Mouse (Mus musculus) embryonic fibroblast, embryonic 13.5 days (primary cell): Measurements from ENCODE around the gene Tgm1. TPM values are rescaled to one million over a fixed set of nuclear protein-coding genes. Genes with fewer than 3 reads are reported as not detected.

Source experiments
- H3K27ac ChIP-seq: 2 replicates; pipeline ENCODE4 v1.5.1; 2012; ENCODE audit warnings: low read length, control low read depth, inconsistent platforms; ENCODE audit not compliant: insufficient read depth
- H3K4me1 ChIP-seq: 2 replicates; pipeline ENCODE4 v1.6.1; 2011; ENCODE audit warnings: low read length; ENCODE audit not compliant: control insufficient read depth, insufficient read depth
- H3K4me3 ChIP-seq: 2 replicates; pipeline ENCODE4 v1.5.1; 2011; ENCODE audit warnings: mild to moderate bottlenecking, control low read depth, low read length; ENCODE audit not compliant: insufficient read depth
- CTCF ChIP-seq: IDR thresholded peaks from 2 replicates; pipeline ENCODE4 v1.5.1; 2011; ENCODE audit warnings: mild to moderate bottlenecking, control low read depth, low read length, moderate library complexity, borderline replicate concordance; ENCODE audit not compliant: insufficient read depth
- POLR2A ChIP-seq: IDR thresholded peaks from 2 replicates; pipeline ENCODE4 v1.6.1; 2011; ENCODE audit warnings: low read depth, mild to moderate bottlenecking, control low read depth, low read length, moderate library complexity
- polyA plus RNA-seq: library from polyadenylated mRNA; stranded (reverse); fragments of >200 nt; gene quantifications from 2 replicates; pipeline ENCODE4 v1.2.4, GENCODE M21; 2011; ENCODE audit warnings: low read depth; ENCODE audit not compliant: missing spikeins, insufficient read length

The Tgm1 gene
- polyA plus RNA-seq, 1 experiment = 0.25 TPM

DNA sequence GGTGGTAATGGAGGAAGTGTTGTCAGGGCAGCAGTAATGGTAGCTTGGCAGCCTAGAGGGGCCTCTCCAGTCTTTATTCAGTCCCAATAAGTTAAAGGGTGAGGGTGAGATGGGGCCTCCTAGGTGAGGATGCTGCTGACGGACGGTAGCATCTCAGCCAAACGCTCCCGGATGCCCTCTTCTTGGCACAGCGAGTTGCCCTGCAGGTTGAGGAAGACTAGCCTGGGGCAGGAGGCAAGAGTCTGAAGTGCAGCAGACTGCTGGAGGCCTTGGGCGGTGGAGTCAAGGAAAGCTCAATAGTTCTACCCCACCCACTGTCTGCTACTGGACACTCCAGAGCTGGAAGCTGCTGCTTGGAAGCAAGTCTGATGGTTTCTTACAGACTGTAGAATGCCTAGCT lies 2.5 kb upstream of the Tgm1 start:
- H3K27ac ChIP-seq = no peak overlapping the region
- TF ChIP-seq CTCF (no peak), POLR2A (no peak)
- H3K4me1 ChIP-seq = no peaks in the 10 kb centered on the region
- no peak overlapping the region for H3K4me3 ChIP-seq

DNA sequence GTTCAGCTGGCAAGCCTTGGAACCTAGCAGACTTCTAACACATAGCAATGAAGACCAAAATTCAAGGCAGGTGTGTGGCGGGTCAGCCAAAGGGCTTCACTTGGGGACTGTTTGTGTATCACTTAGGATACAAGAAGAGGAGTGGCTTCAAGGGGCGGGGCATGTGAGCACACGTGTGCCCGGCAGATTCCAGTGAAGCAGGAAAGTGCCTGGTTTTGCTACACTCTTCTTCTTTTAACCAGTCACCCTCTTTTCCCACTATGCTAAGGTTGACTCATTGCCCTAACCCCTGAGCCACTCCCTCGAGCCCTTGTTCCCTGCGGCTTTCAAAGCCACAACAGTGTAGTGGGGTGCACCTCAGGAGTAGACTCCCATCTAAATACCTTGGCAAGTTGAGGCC lies 1.2 kb upstream of the Tgm1 start:
- Histone ChIP-seq H3K27ac (no peak overlapping the region), H3K4me1 (no peaks in the 10 kb centered on the region), H3K4me3 (no peak overlapping the region)
- TF ChIP-seq POLR2A = no peak
- no peak for TF ChIP-seq CTCF

- Histone ChIP-seq H3K27ac (no peak overlapping the region), H3K4me1 (no peaks in the 10 kb centered on the region), H3K4me3 (no peak overlapping the region)
- TF ChIP-seq POLR2A = no peak
- TF ChIP-seq CTCF = no peak
These were observed 558 bp downstream of the Tgm1 start for GRCm38 (mm10) chr14:55713007-55713728.

DNA sequence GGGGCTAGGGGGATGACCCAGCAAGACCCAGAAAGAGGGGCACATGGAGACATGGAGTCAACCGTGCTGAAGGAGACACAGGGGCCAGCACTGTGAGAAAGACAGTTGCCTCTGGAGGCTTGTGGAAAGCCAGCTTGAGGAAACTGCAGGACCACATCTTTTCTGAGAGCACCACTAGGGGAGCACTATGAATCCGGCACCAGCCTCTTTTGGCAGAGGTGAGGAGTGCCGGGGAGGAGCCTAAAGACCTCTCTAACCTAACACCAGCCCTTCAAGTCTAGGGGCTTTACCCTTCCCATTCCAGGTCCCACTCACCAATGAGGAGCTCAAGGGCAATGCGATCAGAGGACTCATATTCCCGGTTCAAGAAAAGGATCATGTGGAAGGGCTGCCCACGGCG lies 1.9 kb downstream of the Tgm1 start:
- no peak overlapping the region for H3K4me3 ChIP-seq
- no peak for TF ChIP-seq POLR2A
- no peak for TF ChIP-seq CTCF
- no peak overlapping the region for H3K27ac ChIP-seq
- H3K4me1 ChIP-seq = no peaks in the 10 kb centered on the region

- H3K4me1 ChIP-seq = no peaks in the 10 kb centered on the region
- H3K27ac ChIP-seq = no peak overlapping the region
- TF ChIP-seq CTCF = no peak
- no peak for TF ChIP-seq POLR2A
- H3K4me3 ChIP-seq = no peak overlapping the region
These were observed 4.2 kb downstream of the Tgm1 start for GRCm38 (mm10) chr14:55709509-55709908.

- TF ChIP-seq POLR2A (no peak), CTCF (no peak)
- no peak overlapping the region for H3K27ac ChIP-seq
- no peaks in the 10 kb centered on the region for H3K4me1 ChIP-seq
- no peak overlapping the region for H3K4me3 ChIP-seq
These were observed 6.3 kb downstream of the Tgm1 start for GRCm38 (mm10) chr14:55707397-55707796.

- no peak for TF ChIP-seq POLR2A
- no peak for TF ChIP-seq CTCF
- Histone ChIP-seq H3K4me1 (no peaks in the 10 kb centered on the region), H3K4me3 (no peak overlapping the region), H3K27ac (no peak overlapping the region)
These were observed 7.6 kb downstream of the Tgm1 start for GRCm38 (mm10) chr14:55706051-55706600.

DNA sequence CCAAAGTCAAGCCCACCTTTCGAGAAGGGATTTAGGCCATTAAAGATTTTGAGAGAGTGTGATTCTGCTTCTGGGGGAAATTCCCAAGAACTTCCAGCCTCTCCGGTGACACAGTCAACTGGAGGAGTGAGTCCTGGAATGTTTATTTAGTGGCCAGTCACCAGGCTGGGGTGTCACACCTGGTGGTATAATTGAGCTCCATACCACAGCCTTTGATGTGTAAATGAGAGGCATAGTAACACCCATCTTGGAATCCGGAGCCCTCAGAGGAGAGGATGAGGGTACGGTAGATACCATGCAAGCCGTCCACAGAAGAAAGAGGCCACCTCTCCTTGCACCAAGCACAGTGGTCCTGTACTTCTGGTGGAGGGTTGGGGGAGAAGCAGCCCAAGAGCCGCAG lies 11.0 kb downstream of the Tgm1 start:
- Histone ChIP-seq H3K27ac (no peak overlapping the region), H3K4me3 (no peak overlapping the region), H3K4me1 (no peaks in the 10 kb centered on the region)
- TF ChIP-seq CTCF (no peak), POLR2A (no peak)

GRCm38 (mm10) chr14:55701131-55701530 lies 12.6 kb downstream of the Tgm1 start:
- no peaks in the 10 kb centered on the region for H3K4me1 ChIP-seq
- no peak overlapping the region for H3K27ac ChIP-seq
- TF ChIP-seq POLR2A (no peak), CTCF (no peak)
- H3K4me3 ChIP-seq = no peak overlapping the region

DNA sequence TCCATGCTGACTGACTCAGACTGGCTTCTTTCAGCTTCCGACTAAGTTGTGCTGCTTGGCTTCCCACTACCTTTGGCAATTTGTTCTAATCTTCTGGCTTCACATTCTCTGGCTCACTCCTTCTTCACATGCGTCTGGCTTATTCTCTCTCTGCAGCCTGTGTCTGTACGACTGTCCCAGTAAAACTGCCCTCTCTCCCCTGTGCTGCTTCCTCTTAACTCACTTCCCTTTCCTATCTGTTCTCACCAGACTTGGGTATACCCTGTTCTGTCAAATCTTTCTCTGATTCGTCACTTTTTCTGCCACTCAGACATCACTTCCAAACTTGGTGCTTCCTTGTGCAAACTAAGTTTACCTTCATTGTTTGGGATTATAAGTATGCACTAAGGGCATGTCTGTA lies 16.5 kb downstream of the Tgm1 start:
- H3K27ac ChIP-seq = no peak overlapping the region
- no peaks in the 10 kb centered on the region for H3K4me1 ChIP-seq
- no peak for TF ChIP-seq POLR2A
- TF ChIP-seq CTCF = no peak
- no peak overlapping the region for H3K4me3 ChIP-seq

DNA sequence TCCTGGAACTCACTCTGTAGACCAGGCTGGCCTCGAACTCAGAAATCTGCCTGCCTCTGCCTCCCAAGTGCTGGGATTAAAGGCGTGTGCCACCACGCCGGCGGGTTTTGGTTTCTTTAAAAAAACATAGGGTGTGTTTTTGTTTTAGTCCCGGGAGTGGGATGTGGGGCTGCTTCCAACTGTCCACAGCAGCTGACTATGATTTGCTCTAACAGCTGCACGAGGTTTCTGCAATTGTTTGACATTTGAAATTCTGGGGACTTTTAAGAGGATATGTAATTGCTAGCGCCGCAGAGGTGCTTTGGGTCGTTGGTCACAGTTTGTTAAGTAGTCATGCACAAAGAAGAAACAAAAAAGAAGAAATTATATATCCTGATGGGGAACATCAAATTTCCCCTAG lies 24.3 kb downstream of the Tgm1 start:
- Histone ChIP-seq H3K4me3 (no peak overlapping the region), H3K4me1 (no peaks in the 10 kb centered on the region), H3K27ac (no peak overlapping the region)
- TF ChIP-seq POLR2A (no peak), CTCF (no peak)
